Mouse (Mus musculus) CH12.LX (cell line): ENCODE results near the gene Tdrd6. TPM values are rescaled to one million over a fixed set of nuclear protein-coding genes. Genes with fewer than 3 reads are reported as not detected.

Experiments used
- DNase-seq: peaks from one replicate; pipeline ENCODE4 v3.0.0-alpha.2; 2013; ENCODE audit errors: extremely low read depth
- H3K27ac ChIP-seq: 2 replicates; pipeline ENCODE4 v1.5.1; 2012; ENCODE audit warnings: low read depth, mild to moderate bottlenecking, control low read depth, moderate library complexity; ENCODE audit not compliant: insufficient read depth
- H3K27me3 ChIP-seq: replicated peaks from 2 replicates; pipeline ENCODE3; 2012; ENCODE audit warnings: inconsistent platforms
- H3K36me3 ChIP-seq, 2 experiments: replicated peaks in 1 of 2; 2 replicates each; pipeline versions ENCODE3 to v1.6.1; 2012; ENCODE audit warnings: inconsistent platforms in 1 of 2, low read length in 1 of 2, mild to moderate bottlenecking in 1 of 2, mixed read lengths in 1 of 2, moderate library complexity in 1 of 2; ENCODE audit not compliant: control insufficient read depth in 1 of 2, insufficient read depth in 1 of 2
- H3K4me1 ChIP-seq, 2 experiments: 2 replicates each; pipeline ENCODE4 v1.6.1; 2012; ENCODE audit warnings: inconsistent platforms in 1 of 2, moderate library complexity in 1 of 2; ENCODE audit not compliant: insufficient read depth in 2 of 2, control insufficient read depth in 1 of 2
- H3K4me2 ChIP-seq: 2 replicates; pipeline ENCODE4 v1.6.1; 2012; ENCODE audit warnings: low read depth, mild to moderate bottlenecking, control low read depth; ENCODE audit not compliant: poor library complexity, insufficient read depth, severe bottlenecking
- H3K4me3 ChIP-seq, 3 experiments: fragments of 150-350 bp in 1 of 3; sonication (generic) in 1 of 3; replicated peaks in 1 of 3; 2 replicates each; pipeline versions ENCODE3 to v1.5.1; 2011 to 2012; ENCODE audit warnings: low read depth in 2 of 3, low read length in 2 of 3, mild to moderate bottlenecking in 2 of 3, moderate library complexity in 2 of 3, control low read depth in 1 of 3, improper control_type of control experiment in 1 of 3, inconsistent platforms in 1 of 3, mixed read lengths in 1 of 3; ENCODE audit not compliant: poor library complexity in 1 of 3
- H3K79me2 ChIP-seq: replicated peaks from 2 replicates; pipeline ENCODE4 v1.6.1; 2012; ENCODE audit warnings: mild to moderate bottlenecking, moderate library complexity; ENCODE audit not compliant: control insufficient read depth, poor library complexity, insufficient read depth, severe bottlenecking; ENCODE audit errors: extremely low read depth
- H3K9ac ChIP-seq: 2 replicates; pipeline ENCODE4 v1.6.1; 2012; ENCODE audit warnings: low read depth, mild to moderate bottlenecking, control low read depth, moderate library complexity; ENCODE audit not compliant: insufficient read depth
- H3K9me3 ChIP-seq: replicated peaks from 2 replicates; pipeline ENCODE3; 2012; ENCODE audit warnings: low read length, inconsistent platforms, mixed read lengths
- BHLHE40 ChIP-seq: IDR thresholded peaks from 2 replicates; pipeline ENCODE4 v1.6.1; 2011; ENCODE audit warnings: mild to moderate bottlenecking, low read depth, low read length, improper control_type of control experiment
- CHD2 ChIP-seq: IDR thresholded peaks from 2 replicates; pipeline ENCODE4 v1.6.1; 2011; ENCODE audit warnings: low read length, improper control_type of control experiment
- CTCF ChIP-seq, 2 experiments: IDR thresholded peaks in 1 of 2; conservative IDR thresholded peaks in 1 of 2; 2 replicates each; pipeline ENCODE4 v1.5.1; 2011 to 2012; ENCODE audit warnings: low read depth in 2 of 2, low read length in 2 of 2, improper control_type of control experiment in 1 of 2, inconsistent platforms in 1 of 2, mild to moderate bottlenecking in 1 of 2, moderate library complexity in 1 of 2
- ELF1 ChIP-seq: IDR thresholded peaks from 2 replicates; pipeline ENCODE4 v1.6.1; 2014; ENCODE audit warnings: low read depth, mild to moderate bottlenecking, inconsistent platforms, low read length, improper control_type of control experiment
- EP300 ChIP-seq: IDR thresholded peaks from 2 replicates; pipeline ENCODE4 v1.6.1; 2011; ENCODE audit warnings: low read length, improper control_type of control experiment
- ETS1 ChIP-seq: conservative IDR thresholded peaks from 2 replicates; pipeline ENCODE4 v1.6.1; 2012; ENCODE audit warnings: low read depth, mild to moderate bottlenecking, inconsistent platforms, low read length, improper control_type of control experiment, moderate library complexity
- HCFC1 ChIP-seq: IDR thresholded peaks from 2 replicates; pipeline ENCODE4 v1.6.1; 2012; ENCODE audit warnings: low read depth, mild to moderate bottlenecking, inconsistent platforms, low read length, improper control_type of control experiment
- JUND ChIP-seq: conservative IDR thresholded peaks from 2 replicates; pipeline ENCODE4 v1.6.1; 2011; ENCODE audit warnings: low read depth, low read length, improper control_type of control experiment
- MAX ChIP-seq: IDR thresholded peaks from 2 replicates; pipeline ENCODE4 v1.6.1; 2011; ENCODE audit warnings: low read length, improper control_type of control experiment
- MAZ ChIP-seq: IDR thresholded peaks from 2 replicates; pipeline ENCODE4 v1.6.1; 2012; ENCODE audit warnings: low read depth, mild to moderate bottlenecking, inconsistent platforms, low read length, improper control_type of control experiment, moderate library complexity
- MXI1 ChIP-seq: IDR thresholded peaks from 2 replicates; pipeline ENCODE4 v1.6.1; 2011; ENCODE audit warnings: mild to moderate bottlenecking, low read depth, low read length, improper control_type of control experiment
- MYC ChIP-seq: IDR thresholded peaks from 2 replicates; pipeline ENCODE4 v1.6.1; 2011; ENCODE audit warnings: low read depth, mild to moderate bottlenecking, improper control_type of control experiment, low read length
- NELFE ChIP-seq: IDR thresholded peaks from 2 replicates; pipeline ENCODE4 v1.6.1; 2011; ENCODE audit warnings: low read depth, low read length, improper control_type of control experiment
- NRF1 ChIP-seq: IDR thresholded peaks from 2 replicates; pipeline ENCODE4 v1.6.1; 2014; ENCODE audit warnings: low read depth, mild to moderate bottlenecking, inconsistent platforms, low read length, improper control_type of control experiment, moderate library complexity
- RAD21 ChIP-seq: IDR thresholded peaks from 2 replicates; pipeline ENCODE4 v1.6.1; 2011; ENCODE audit warnings: low read depth, mild to moderate bottlenecking, low read length, improper control_type of control experiment, moderate library complexity
- SMC3 ChIP-seq: IDR thresholded peaks from 2 replicates; pipeline ENCODE4 v1.6.1; 2011; ENCODE audit warnings: low read depth, low read length, improper control_type of control experiment
- TBP ChIP-seq: conservative IDR thresholded peaks from 2 replicates; pipeline ENCODE4 v1.6.1; 2011; ENCODE audit warnings: low read depth, low read length, improper control_type of control experiment
- TCF12 ChIP-seq: IDR thresholded peaks from 2 replicates; pipeline ENCODE4 v1.6.1; 2014; ENCODE audit warnings: low read depth, mild to moderate bottlenecking, inconsistent platforms, low read length, improper control_type of control experiment
- UBTF ChIP-seq: IDR thresholded peaks from 2 replicates; pipeline ENCODE4 v1.6.1; 2012; ENCODE audit warnings: low read depth, mild to moderate bottlenecking, inconsistent platforms, low read length, improper control_type of control experiment, moderate library complexity
- USF1 ChIP-seq: IDR thresholded peaks from 2 replicates; pipeline ENCODE4 v1.6.1; 2014; ENCODE audit warnings: low read depth, mild to moderate bottlenecking, inconsistent platforms, low read length, improper control_type of control experiment
- USF2 ChIP-seq: conservative IDR thresholded peaks from 2 replicates; pipeline ENCODE4 v1.6.1; 2011; ENCODE audit warnings: low read depth, low read length, improper control_type of control experiment
- ZC3H11A ChIP-seq: IDR thresholded peaks from 2 replicates; pipeline ENCODE4 v1.6.1; 2012; ENCODE audit warnings: low read depth, mild to moderate bottlenecking, inconsistent platforms, low read length, improper control_type of control experiment
- ZKSCAN1 ChIP-seq: IDR thresholded peaks from 2 replicates; pipeline ENCODE4 v1.6.1; 2012; ENCODE audit warnings: low read depth, inconsistent platforms, low read length, improper control_type of control experiment, borderline replicate concordance
- ZNF384 ChIP-seq: IDR thresholded peaks from 2 replicates; pipeline ENCODE4 v1.6.1; 2012; ENCODE audit warnings: low read depth, low read length, improper control_type of control experiment, inconsistent platforms
- dilution Hi-C: fragments of 300-500 bp; cut with MboI; formaldehyde crosslinking; loops from 2 replicates; pipeline ENCODE4 v1.14.3; 2020; ENCODE audit warnings: low sequenced_read_pairs; ENCODE audit not compliant: extremely low pct_unique_long_range_greater_than_20kb, extremely low pct_ligation_motif_present
- in situ Hi-C: fragments of 300-500 bp; cut with MboI; formaldehyde crosslinking; loops from 3 replicates; pipeline ENCODE4 v1.14.3; 2019; ENCODE audit warnings: low sequenced_read_pairs, low pct_ligation_motif_present, low pct_unique_long_range_greater_than_20kb, mixed read lengths
- polyA plus RNA-seq: library from polyadenylated mRNA; unstranded; fragments of >175 nt; gene quantifications from 2 replicates; pipeline ENCODE4 v1.2.1, GENCODE M21; 2012; ENCODE audit warnings: low read depth; ENCODE audit not compliant: insufficient read length
- total RNA-seq, 2 experiments: library from RNA; depleted of rRNA; stranded (reverse); fragments of 300-350 nt in 1 of 2; fragments of >200 nt in 1 of 2; gene quantifications; 2 replicates each; pipeline ENCODE4 v1.2.3; 2012 to 2014

The Tdrd6 gene
- total and polyA plus RNA-seq, 3 experiments = not detected

DNA sequence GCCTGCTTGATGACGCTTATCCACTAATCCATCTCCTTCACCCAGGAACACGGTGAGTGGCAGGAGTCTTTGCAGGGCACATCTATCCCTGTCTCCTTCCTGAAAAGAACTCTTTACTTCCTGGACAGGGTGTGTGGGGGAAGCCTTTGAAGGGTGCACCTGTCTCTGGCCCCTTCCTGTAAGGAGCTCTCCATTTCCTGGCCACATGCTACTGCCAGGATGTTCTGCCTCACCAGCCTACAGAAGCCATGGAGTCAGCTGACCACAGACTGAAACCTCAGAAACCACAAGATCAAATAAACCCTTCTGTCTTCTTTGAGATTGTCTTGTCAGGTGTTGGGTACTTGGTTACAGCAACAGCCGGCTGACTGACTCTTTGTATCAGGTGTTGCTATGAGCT is 15.0 kb upstream of the Tdrd6 start:
- no peaks in the 10 kb centered on the region for H3K27me3 ChIP-seq
- in situ Hi-C loops = no loop called here
- no peak overlapping the region for H3K27ac ChIP-seq
- peak; percentile 6 for DNase-seq
- H3K4me1 ChIP-seq = no peaks in the 10 kb centered on the region
- no peak overlapping the region for H3K4me2 ChIP-seq
- H3K36me3 ChIP-seq = no peaks in the 10 kb centered on the region
- H3K79me2 ChIP-seq = no peaks in the 10 kb centered on the region
- TF ChIP-seq ZNF384 (no peak), BHLHE40 (no peak), SMC3 (no peak), CTCF (conservative IDR thresholded peaks at IDR 0.05 in 1 of 2, IDR thresholded peaks at IDR 0.05 in 1 of 2; ENCODE audit: low read depth in 2 of 2, low read length in 2 of 2) (no peak), USF1 (no peak), TCF12 (no peak), ZKSCAN1 (no peak), TBP (no peak), CHD2 (no peak), JUND (no peak), ETS1 (no peak)
- TF ChIP-seq, all 38 proteins: peak for 0
- dilution Hi-C loops = no loop called here
- Histone ChIP-seq H3K9me3 (peaks cover 38% of the 10 kb centered on the region), H3K4me3 (no peak overlapping the region), H3K9ac (no peak overlapping the region)

DNA sequence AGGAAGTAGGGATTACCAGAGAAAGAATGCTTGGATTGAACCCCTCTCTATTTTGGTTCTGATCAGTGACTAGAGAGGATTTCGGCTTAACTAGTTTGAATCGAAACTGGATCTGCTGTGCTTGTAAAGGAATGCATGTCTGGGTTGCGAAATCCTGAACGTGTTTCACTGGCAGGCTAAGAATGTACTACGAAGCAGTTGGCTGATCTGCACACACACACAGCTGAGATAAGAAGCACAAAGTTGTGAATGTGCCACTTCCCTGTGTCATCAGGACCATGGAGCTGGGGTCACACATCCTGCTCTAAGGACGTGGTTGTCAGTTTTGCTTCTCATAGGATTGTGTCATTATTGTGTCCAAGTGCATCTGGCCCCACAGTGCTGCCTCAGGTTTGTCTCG is 14.3 kb upstream of the Tdrd6 start:
- dilution Hi-C loops = no loop called here
- no peak for TF ChIP-seq JUND
- no peak for TF ChIP-seq CHD2
- no peak for TF ChIP-seq CTCF (conservative IDR thresholded peaks at IDR 0.05 in 1 of 2, IDR thresholded peaks at IDR 0.05 in 1 of 2; ENCODE audit: low read depth in 2 of 2, low read length in 2 of 2)
- TF ChIP-seq MAZ = no peak
- no peak for TF ChIP-seq EP300
- no peak for TF ChIP-seq NELFE
- Histone ChIP-seq H3K4me1 (no peaks in the 10 kb centered on the region), H3K27ac (no peak overlapping the region), H3K9ac (no peak overlapping the region), H3K79me2 (no peaks in the 10 kb centered on the region), H3K36me3 (no peaks in the 10 kb centered on the region), H3K27me3 (no peaks in the 10 kb centered on the region), H3K4me3 (no peak overlapping the region), H3K9me3 (peaks cover 36% of the 10 kb centered on the region), H3K4me2 (no peak overlapping the region)
- DNase-seq = no peak
- in situ Hi-C loops = no loop called here

DNA sequence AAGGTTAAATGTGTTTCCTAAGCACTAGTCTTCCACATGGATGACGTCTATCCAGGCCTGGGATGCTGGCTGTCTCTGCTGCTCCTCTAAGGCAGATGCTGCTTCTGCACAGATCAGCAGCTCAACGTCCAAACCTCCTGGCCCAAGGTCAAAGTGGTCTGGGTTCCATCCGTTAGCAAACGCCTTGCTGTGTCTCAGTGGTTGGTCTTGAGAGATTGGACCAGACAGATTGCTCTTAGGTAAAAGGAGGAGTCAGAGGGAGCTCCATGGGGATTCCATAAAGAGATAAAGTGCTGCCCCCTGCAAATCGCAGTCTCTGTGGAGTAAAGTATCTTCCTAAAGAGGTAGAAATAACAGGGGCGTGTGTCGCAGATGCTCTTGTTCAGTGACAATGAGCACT is 13.1 kb upstream of the Tdrd6 start:
- in situ Hi-C loops (no loop called here), dilution Hi-C loops (no loop called here)
- no peak overlapping the region for H3K9ac ChIP-seq
- no peak overlapping the region for H3K27ac ChIP-seq
- H3K4me1 ChIP-seq = no peaks in the 10 kb centered on the region
- H3K79me2 ChIP-seq = no peaks in the 10 kb centered on the region
- DNase-seq = no peak
- no peaks in the 10 kb centered on the region for H3K27me3 ChIP-seq
- TF ChIP-seq MYC = no peak
- no peak for TF ChIP-seq ETS1
- no peak for TF ChIP-seq BHLHE40
- TF ChIP-seq UBTF = no peak
- no peak for TF ChIP-seq ZKSCAN1
- no peak for TF ChIP-seq NELFE
- no peak for TF ChIP-seq MAZ
- TF ChIP-seq CHD2 = no peak
- TF ChIP-seq TCF12 = no peak
- no peak for TF ChIP-seq USF1
- TF ChIP-seq MAX = no peak
- TF ChIP-seq NRF1 = no peak
- TF ChIP-seq SMC3 = no peak
- TF ChIP-seq ELF1 = no peak
- TF ChIP-seq RAD21 = no peak
- TF ChIP-seq MXI1 = no peak
- no peak for TF ChIP-seq ZC3H11A
- no peak for TF ChIP-seq USF2
- TF ChIP-seq HCFC1 = no peak
- no peak overlapping the region for H3K4me2 ChIP-seq
- peaks cover 43% of the 10 kb centered on the region for H3K9me3 ChIP-seq
- H3K36me3 ChIP-seq = no peaks in the 10 kb centered on the region
- no peak overlapping the region for H3K4me3 ChIP-seq
